Mouse (Mus musculus) cerebellum, adult 9-10 months (tissue): ENCODE results near the gene Pmpca.

ENCODE experiments used
- DNase-seq: peaks from one replicate; pipeline ENCODE4 v3.0.0; 2022

The Pmpca gene

DNA sequence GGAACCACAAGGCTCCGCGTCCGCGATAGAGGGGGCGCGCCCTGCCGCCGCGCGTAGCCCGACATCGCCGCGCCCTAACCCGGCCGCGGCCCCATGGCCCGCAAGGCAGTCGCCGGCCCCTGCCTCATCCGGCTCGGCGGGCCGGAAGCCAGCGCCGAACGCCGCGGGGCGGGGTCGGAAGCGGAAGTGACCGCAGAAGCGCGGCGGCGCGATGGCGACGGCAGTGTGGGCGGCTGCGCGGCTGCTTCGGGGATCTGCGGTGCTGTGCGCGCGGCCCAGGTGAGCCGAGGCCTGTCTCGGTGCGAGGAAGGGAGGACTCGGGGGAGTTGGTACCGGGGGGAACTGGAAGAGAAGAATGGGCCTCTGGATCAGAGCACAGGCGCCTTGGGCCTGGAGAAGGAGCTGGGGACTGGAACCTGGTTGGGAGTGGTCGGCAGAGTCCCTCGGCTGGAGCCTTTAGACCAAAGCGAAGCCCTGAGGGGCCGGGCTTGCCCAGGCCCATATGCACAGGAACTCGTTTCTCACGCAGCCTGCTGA, at the start of gene Pmpca, which contains the start of gene Entr1:
Pmpca (plus strand) TSS at position 186 of the 537 bp plus-strand sequence.
Entr1 (minus strand) TSS at position 163 of the 537 bp plus-strand sequence.
- DNase-seq, result peak; percentile 73

GRCm38 (mm10) chr2:26341510-26341981, 47.6 kb upstream of the Pmpca start:
- DNase-seq, result no peak

DNA sequence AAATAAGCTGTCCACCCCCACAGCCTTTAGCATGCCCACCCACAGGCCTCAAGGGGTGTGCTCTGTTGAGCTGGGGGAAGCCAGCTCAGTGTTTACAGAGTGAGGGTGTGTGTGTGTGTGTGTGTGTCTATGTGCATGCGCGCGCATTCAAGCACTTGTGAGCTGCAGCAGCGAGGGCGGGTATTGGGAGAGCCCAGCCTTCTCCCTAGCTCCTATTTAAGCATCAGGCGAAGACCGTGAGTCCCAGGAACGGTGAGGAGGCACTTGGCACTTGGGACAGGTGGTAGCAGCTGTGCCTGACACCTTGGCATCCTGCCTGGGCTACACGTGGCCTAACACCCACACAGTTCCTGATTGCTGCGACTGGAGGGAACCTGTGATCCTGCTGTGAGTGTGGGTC, 47.1 kb upstream of the Pmpca start:
- DNase-seq, result peak; percentile 80

- DNase-seq, result no peak
Observed at GRCm38 (mm10) chr2:26342609-26343490, 46.3 kb upstream of the Pmpca start.

DNA sequence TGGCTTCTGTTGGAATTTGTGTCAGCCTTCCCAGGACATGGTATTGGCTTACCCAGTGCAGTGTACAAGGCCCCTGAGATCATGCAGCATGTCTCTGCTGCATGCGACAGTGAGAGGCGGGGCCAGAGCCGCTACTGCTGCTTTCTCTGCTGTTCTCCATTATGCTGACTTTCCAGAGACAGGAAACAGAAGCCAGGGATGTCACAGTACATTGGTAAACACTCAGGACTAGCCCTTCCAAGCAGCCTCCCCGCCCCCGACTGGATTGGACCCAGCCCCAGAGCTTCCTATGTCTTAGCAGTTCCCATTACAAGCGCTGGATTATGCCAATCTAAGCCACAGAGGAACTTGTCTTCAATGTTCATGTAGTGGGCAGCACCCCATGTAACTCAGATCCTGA, 40.9 kb upstream of the Pmpca start:
- no peak for DNase-seq

DNA sequence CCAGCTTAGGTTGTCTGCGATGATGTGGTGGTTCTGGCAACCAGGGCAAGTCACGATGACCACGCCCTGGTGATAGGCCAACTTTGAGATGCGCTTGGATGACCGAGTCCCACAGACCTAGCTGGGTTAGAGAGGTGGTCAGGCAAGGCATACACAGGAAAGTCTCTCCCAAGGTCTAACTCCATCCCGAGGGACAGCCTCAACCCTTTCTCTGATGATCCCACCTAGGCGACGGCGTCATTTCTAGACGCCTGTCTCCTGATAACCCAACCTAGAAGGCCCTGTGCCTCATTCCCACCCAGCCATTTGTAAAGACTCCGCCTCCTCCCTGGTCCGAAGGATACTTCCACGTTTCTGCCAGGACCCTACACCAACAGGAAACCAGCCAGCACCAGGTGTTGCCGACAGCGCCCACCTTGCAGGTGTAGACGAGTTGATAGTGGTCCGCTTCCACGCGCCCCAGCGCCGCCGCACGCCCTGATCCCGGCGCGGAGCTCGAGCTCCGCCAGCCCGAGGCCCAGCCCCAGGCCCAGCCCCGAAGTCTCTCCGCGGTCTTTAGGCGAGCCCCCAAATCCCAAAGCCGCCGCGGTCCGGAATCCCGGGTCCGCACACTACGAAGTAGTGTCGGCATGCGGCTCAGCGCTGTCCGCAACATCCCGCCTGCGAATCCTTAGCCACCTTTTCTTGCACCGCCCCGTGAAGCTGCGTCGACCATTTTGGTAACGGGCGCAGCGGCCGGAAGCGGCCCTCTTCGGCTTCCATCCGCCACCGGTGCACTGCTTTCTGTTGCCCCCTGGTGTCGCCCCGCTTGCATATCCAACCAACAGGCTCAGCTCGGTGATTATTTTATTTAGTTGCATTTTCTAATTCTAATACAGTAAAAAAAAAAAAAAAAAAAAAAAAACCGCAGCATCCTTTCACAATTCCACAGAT, 37.5 kb upstream of the Pmpca start, which contains the start of gene Dnlz:
Dnlz (minus strand) TSS at position 753 of the 933 bp plus-strand sequence.
- peak; percentile 93 for DNase-seq

GRCm38 (mm10) chr2:26352291-26352910, 36.7 kb upstream of the Pmpca start:
- DNase-seq, result peak; percentile 65

GRCm38 (mm10) chr2:26353066-26353980, 35.8 kb upstream of the Pmpca start:
- peak; percentile 72 for DNase-seq

DNA sequence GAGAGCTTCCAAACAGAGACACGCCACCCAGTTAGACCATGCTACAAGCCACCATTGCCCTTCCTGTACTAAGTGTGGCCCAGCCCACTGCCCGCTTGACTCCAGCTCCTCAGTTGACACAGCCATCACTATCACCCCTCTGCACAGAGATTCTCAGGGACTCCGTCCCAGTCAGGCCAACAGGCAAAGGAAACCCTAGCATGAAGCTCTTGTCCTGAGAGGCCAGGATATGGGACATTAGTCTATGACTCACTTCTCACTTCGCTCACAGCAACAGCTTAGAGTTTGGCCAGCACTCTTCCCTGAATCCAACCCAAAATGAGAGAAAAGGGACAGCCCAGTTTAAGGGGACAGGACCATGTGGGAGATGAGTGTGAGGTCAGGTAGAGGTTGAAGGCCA, 34.7 kb upstream of the Pmpca start:
- no peak for DNase-seq

DNA sequence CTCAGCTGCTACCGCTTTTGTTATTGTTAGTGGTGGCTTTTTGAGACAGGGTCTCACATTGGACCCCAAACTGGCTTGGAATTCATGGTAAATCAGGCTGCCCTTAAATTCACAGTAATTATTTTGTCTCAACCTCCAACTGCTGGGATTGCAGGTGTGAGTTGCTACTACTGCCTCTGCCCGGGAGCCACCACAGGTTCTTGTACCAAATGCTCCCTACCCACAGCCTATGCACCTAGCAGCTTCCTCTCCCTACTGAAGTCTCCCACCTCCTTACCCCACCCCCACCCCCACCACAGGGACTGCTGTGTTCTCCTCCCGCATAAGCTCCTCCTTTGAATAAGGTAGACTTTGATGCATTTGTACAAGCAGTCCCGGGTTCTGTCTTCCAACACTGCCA, 32.9 kb upstream of the Pmpca start:
- no peak for DNase-seq

- DNase-seq, result no peak
Observed at GRCm38 (mm10) chr2:26356678-26357077, 32.5 kb upstream of the Pmpca start.

- no peak for DNase-seq
Observed at GRCm38 (mm10) chr2:26357484-26357883, 31.7 kb upstream of the Pmpca start.

DNA sequence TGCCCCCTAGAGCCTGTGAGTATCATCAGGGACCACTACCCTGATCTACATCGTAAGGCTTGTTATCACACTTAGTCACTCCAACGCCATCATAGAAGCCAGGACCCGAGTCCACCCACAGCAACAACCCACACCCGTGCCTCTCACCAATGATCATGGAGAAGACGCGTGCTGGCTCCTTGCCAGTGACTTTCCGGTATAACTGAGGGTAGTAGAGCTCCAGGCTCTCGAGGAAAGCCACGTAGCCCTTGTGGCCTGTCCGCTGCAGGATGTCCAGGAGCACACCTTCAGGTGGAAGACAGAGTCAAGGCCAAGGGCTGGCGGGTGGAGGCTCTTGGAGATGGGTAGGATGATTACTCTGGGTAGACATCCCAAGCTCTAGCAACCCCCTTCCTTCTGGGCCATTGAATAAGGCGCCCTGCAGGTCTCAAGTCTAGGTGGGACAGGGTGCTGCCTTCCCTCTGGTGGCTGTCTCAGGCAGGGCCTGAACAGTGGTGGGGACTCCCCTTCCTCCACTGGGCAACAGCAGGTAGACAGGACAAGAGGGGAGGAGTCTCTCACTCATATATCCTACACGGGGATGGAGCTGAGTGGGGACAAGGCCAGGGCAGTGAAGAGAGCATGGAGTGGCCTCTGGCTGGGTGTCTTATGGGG, 30.3 kb upstream of the Pmpca start:
- DNase-seq, result no peak

- no peak for DNase-seq
Observed at GRCm38 (mm10) chr2:26359983-26360382, 29.2 kb upstream of the Pmpca start.

DNA sequence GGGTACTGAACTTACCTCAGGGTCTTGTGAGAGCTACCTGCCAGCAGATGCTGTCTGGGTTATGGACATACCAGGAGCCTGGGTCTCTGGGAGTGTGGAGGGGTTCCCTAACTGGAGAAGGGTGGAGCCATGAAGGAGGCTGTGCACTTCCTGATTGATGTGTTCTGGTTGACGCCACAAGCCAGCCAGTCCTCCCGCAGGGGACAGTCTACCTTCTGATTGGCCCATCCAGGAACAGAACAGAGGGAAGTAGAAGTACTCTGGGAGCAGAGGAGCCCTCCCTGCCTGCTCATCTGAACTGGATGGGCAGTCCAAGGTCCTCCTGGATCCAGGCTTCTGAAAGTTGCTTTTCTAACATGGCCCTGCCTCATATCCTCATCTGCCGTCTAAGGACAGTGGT, 28.4 kb upstream of the Pmpca start, which contains the start of gene Card9:
Card9 (minus strand) TSS at position 147 of the 400 bp plus-strand sequence.
- DNase-seq, result no peak

- DNase-seq, result no peak
Observed at GRCm38 (mm10) chr2:26362991-26363390, 26.1 kb upstream of the Pmpca start.

- no peak for DNase-seq
Observed at GRCm38 (mm10) chr2:26363481-26363880, 25.7 kb upstream of the Pmpca start.

DNA sequence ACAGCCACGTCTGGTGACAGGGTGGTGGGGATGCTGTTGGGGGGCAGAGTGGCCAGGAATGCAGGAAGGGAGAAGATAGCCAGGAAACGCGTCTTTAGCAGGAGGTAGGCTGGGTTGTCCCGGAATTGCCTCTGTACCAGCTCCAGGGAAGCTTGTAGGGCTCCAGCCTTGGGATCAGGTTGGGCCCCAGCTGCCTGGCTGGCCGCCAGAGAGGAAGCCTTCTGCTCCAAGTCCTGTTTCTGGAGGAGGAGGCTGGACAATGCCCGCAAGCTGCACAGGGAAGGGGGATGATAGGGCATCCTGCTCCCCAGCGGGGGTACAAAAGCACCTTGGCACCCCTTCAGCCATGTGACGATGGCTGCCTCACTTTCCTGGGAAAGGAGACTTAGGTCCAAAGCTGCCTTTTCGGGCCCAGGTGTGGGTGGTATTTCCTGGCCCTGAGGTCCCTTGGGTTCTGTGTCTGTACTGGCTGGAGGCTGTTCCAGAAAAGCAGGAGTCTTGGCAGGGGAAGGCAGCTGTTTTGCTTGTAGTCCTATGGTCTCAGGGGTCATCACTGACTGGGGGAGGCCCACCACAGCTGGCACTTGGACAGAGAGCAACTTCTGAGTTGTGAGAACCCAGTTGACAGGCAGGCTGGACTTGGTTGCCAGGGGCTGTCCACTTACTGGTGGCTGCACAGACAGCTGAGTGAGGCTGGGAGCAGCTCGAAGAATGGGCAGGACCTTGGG, 24.2 kb upstream of the Pmpca start:
- DNase-seq, result peak; percentile 71

- DNase-seq, result no peak
Observed at GRCm38 (mm10) chr2:26367911-26368310, 21.2 kb upstream of the Pmpca start.

- no peak for DNase-seq
Observed at GRCm38 (mm10) chr2:26368572-26368971, 20.6 kb upstream of the Pmpca start.
